Comparison of ENCODE assay signal across 26 mouse cellular contexts in the genomic region with DNA sequence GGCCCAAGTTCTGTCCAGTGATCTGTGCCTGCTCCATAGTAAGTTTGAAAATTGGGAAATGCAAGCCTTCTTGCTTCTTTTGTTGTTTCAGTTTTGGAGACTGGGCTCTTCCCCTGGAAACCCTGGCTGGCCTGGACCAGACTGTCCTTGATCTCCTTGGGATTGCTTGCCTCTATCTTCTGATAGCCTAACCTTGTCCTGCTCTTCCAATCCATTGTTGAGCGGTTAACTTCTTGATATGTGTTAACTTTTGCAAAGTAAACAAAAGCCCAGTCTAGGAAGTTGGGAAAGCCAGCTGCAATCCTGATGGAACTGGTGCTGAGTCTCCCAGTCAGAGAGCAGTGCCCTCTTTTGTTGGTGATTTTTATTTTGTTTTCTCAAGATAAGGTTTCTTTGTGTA.
"Had no signal": no experiment of that assay in that cellular context is flagged by ENCODE, and none has a peak within 500 bp of the region (broad histone marks: within the 10 kb centered on the region; RNA-seq: fewer than 3 reads in every experiment).

No protein-coding gene starts in this region.

- H3K9me3 ChIP-seq: embryonic facial prominence, embryonic 10.5 days; embryonic facial prominence, embryonic 12.5 days; embryonic facial prominence, embryonic 13.5 days; embryonic facial prominence, embryonic 15.5 days; forebrain, embryonic 10.5 days; forebrain, embryonic 12.5 days; forebrain, embryonic 13.5 days; forebrain, embryonic 15.5 days had no signal

- DNase-seq: cerebellum, adult 9-10 months; cerebellum, adult 9-11 months; cerebellum, postnatal 10 days; cerebellum, postnatal 14 days; cerebellum, postnatal 25 days; cerebellum, postnatal 36 days; embryo, embryonic 11 days; forebrain, postnatal 0 days; gastrocnemius, postnatal 10 days; gastrocnemius, postnatal 14 days; gastrocnemius, postnatal 36 days; heart, adult 11 months; heart, adult 18-20 months; heart, adult 2 months had no signal

- ATAC-seq: forebrain, embryonic 13.5 days; forebrain, embryonic 14.5 days; forebrain, embryonic 15.5 days; forebrain, embryonic 16.5 days; forebrain, postnatal 0 days had no signal

- H3K4me3 ChIP-seq: embryonic facial prominence, embryonic 10.5 days; embryonic facial prominence, embryonic 12.5 days; embryonic facial prominence, embryonic 13.5 days; embryonic facial prominence, embryonic 15.5 days; erythroblast, embryonic 14.5 days; forebrain, embryonic 10.5 days; forebrain, embryonic 12.5 days; forebrain, embryonic 13.5 days; forebrain, embryonic 15.5 days; gastrocnemius, adult 2 months; heart, adult 2 months had no signal

- H3K4me2 ChIP-seq: embryonic facial prominence, embryonic 12.5 days; embryonic facial prominence, embryonic 13.5 days; embryonic facial prominence, embryonic 15.5 days; forebrain, embryonic 12.5 days; forebrain, embryonic 13.5 days; forebrain, embryonic 15.5 days had no signal

- H3K9ac ChIP-seq: embryonic facial prominence, embryonic 12.5 days; embryonic facial prominence, embryonic 13.5 days; embryonic facial prominence, embryonic 15.5 days; forebrain, embryonic 12.5 days; forebrain, embryonic 13.5 days; forebrain, embryonic 15.5 days; forebrain, postnatal 0 days had no signal

- H3K27ac ChIP-seq: embryonic facial prominence, embryonic 10.5 days; embryonic facial prominence, embryonic 12.5 days; embryonic facial prominence, embryonic 13.5 days; embryonic facial prominence, embryonic 15.5 days; forebrain, embryonic 10.5 days; forebrain, embryonic 12.5 days; forebrain, embryonic 13.5 days; forebrain, embryonic 15.5 days; heart, adult 2 months had no signal

- H3K27me3 ChIP-seq: embryonic facial prominence, embryonic 12.5 days; embryonic facial prominence, embryonic 13.5 days; embryonic facial prominence, embryonic 15.5 days; forebrain, embryonic 13.5 days; forebrain, embryonic 15.5 days had no signal
